Mouse (Mus musculus) G1E (cell line): ENCODE results near the gene Vps13d.

Experiments used
- CTCF ChIP-seq: IDR thresholded peaks from 2 replicates; pipeline ENCODE4 v1.5.1; 2012; ENCODE audit warnings: low read depth, low read length, inconsistent platforms, mixed read lengths
- GATA2 ChIP-seq: IDR thresholded peaks from 2 replicates; pipeline ENCODE4 v1.6.1; 2012; ENCODE audit warnings: low read depth, low read length, inconsistent platforms, borderline replicate concordance
- TAL1 ChIP-seq: conservative IDR thresholded peaks from 2 replicates; pipeline ENCODE4 v1.6.1; 2012; ENCODE audit warnings: low read depth, low read length, inconsistent platforms, mixed read lengths

GRCm38 (mm10) chr4:145016669-145017068 is 178.1 kb downstream of the Vps13d start:
- TF ChIP-seq CTCF (no peak), TAL1 (no peak), GATA2 (no peak)
